Mouse (Mus musculus) bone marrow, adult 2 months (tissue): Measurements from ENCODE around the gene Gm49339.

ENCODE experiments used
- CTCF ChIP-seq: fragments of 200-500 bp; IDR thresholded peaks from 2 replicates; pipeline ENCODE4 v1.5.1; 2011; ENCODE audit warnings: low read length, control low read depth; ENCODE audit not compliant: control insufficient read depth, insufficient read depth
- POLR2A ChIP-seq: fragments of 200-500 bp; IDR thresholded peaks from 2 replicates; pipeline ENCODE4 v1.6.1; 2011; ENCODE audit warnings: low read depth, mild to moderate bottlenecking, control low read depth, low read length, borderline replicate concordance; ENCODE audit not compliant: control insufficient read depth

- TF ChIP-seq POLR2A (no peak), CTCF (no peak)
These were observed 39.6 kb downstream of the Gm49339 start for GRCm38 (mm10) chr10:51520021-51520420.
